Mouse (Mus musculus) forebrain, embryonic 14.5 days (tissue): ENCODE data around the gene Atl3. TPM values are rescaled to one million over a fixed set of nuclear protein-coding genes. Genes with fewer than 3 reads are reported as not detected.

Experiments used
- ATAC-seq: fragments of 200-750 bp; cut with Nextera tagmentation; 2 replicates; pipeline ENCODE4 v1.8.0; 2017; ENCODE audit warnings: mild to moderate bottlenecking, moderate library complexity
- DNase-seq: peaks from one replicate; pipeline ENCODE4 v3.0.0-alpha.2; 2015; ENCODE audit warnings: low spot score
- H3K27ac ChIP-seq: fragments of 300-500 bp; sonication (generic); 2 replicates; pipeline ENCODE4 v1.5.1; 2014; ENCODE audit warnings: low read depth, mild to moderate bottlenecking, control low read depth, low read length, moderate library complexity
- H3K27me3 ChIP-seq: fragments of 300-500 bp; sonication (generic); replicated peaks from 2 replicates; pipeline ENCODE4 v1.6.1; 2014; ENCODE audit warnings: low read length, control low read depth, mixed read lengths; ENCODE audit not compliant: control insufficient read depth, insufficient read depth
- H3K36me3 ChIP-seq: fragments of 300-500 bp; sonication (generic); 2 replicates; pipeline ENCODE4 v1.6.1; 2014; ENCODE audit warnings: low read length, control low read depth; ENCODE audit not compliant: control insufficient read depth, insufficient read depth
- H3K4me1 ChIP-seq: fragments of 300-500 bp; sonication (generic); 2 replicates; pipeline ENCODE4 v1.6.1; 2014; ENCODE audit warnings: antibody characterized with exemption, low read length, control low read depth; ENCODE audit not compliant: control insufficient read depth, insufficient read depth
- H3K4me2 ChIP-seq: fragments of 300-500 bp; sonication (generic); 2 replicates; pipeline ENCODE4 v1.6.1; 2014; ENCODE audit warnings: mild to moderate bottlenecking, control low read depth, low read length
- H3K4me3 ChIP-seq: fragments of 300-500 bp; sonication (generic); 2 replicates; pipeline ENCODE4 v1.5.1; 2014; ENCODE audit warnings: low read depth, low read length, control low read depth
- H3K9ac ChIP-seq: fragments of 300-500 bp; sonication (generic); 2 replicates; pipeline ENCODE4 v1.6.1; 2014; ENCODE audit warnings: mild to moderate bottlenecking, low read length, control low read depth, moderate library complexity
- H3K9me3 ChIP-seq: fragments of 300-500 bp; sonication (generic); replicated peaks from 2 replicates; pipeline ENCODE4 v1.6.1; 2016; ENCODE audit warnings: low read length, control low read depth, mixed read lengths; ENCODE audit not compliant: control insufficient read depth
- WGBS: fragments of 180-500 bp; shearing (Covaris S2); extraction: QIAGEN DNeasy Blood & Tissue Kit; methylation state at CpG from one replicate; pipeline ENCODE4 v1.1.7; 2014; 5-methylcytosine and 5-hydroxymethylcytosine counted together
- polyA plus RNA-seq: library from polyadenylated mRNA; unstranded; fragments of >200 nt; fragmentation: Nextera tagmentation; extraction: Ambion mirVana; gene quantifications from 2 replicates; pipeline ENCODE4 v1.2.1, GENCODE M21; 2014

The Atl3 gene
- polyA plus RNA-seq, 1 experiment from 2014 or later = 5.9 TPM

GRCm38 (mm10) chr19:7581042-7581441 lies 87.2 kb downstream of the Atl3 start:
- ATAC-seq (no peak), DNase-seq (no peak)
- 86% methylated on average over 5 of the region's 5 CpGs for WGBS
- Histone ChIP-seq H3K27ac (no peak overlapping the region), H3K36me3 (no peaks in the 10 kb centered on the region), H3K27me3 (no peaks in the 10 kb centered on the region), H3K4me3 (no peak overlapping the region), H3K9me3 (no peaks in the 10 kb centered on the region), H3K9ac (no peak overlapping the region), H3K4me2 (no peak overlapping the region), H3K4me1 (no peaks in the 10 kb centered on the region)

- H3K27ac ChIP-seq = no peak overlapping the region
- no peaks in the 10 kb centered on the region for H3K36me3 ChIP-seq
- H3K27me3 ChIP-seq = no peaks in the 10 kb centered on the region
- H3K4me2 ChIP-seq = no peak overlapping the region
- no peaks in the 10 kb centered on the region for H3K4me1 ChIP-seq
- ATAC-seq (no peak), DNase-seq (no peak)
- WGBS = 79% methylated on average over 7 of the region's 7 CpGs
- H3K9ac ChIP-seq = no peak overlapping the region
- no peak overlapping the region for H3K4me3 ChIP-seq
- H3K9me3 ChIP-seq = no peaks in the 10 kb centered on the region
Observed at GRCm38 (mm10) chr19:7583101-7583500, 89.3 kb downstream of the Atl3 start.

- H3K36me3 ChIP-seq = no peaks in the 10 kb centered on the region
- H3K27me3 ChIP-seq = no peaks in the 10 kb centered on the region
- no peak overlapping the region for H3K4me2 ChIP-seq
- 78% methylated on average over 3 of the region's 3 CpGs for WGBS
- no peak for DNase-seq
- H3K4me1 ChIP-seq = no peaks in the 10 kb centered on the region
- H3K27ac ChIP-seq = no peak overlapping the region
- no peak for ATAC-seq
- no peak overlapping the region for H3K4me3 ChIP-seq
- H3K9ac ChIP-seq = no peak overlapping the region
- no peaks in the 10 kb centered on the region for H3K9me3 ChIP-seq
Observed at GRCm38 (mm10) chr19:7583599-7583998, 89.8 kb downstream of the Atl3 start.

GRCm38 (mm10) chr19:7585279-7585678 lies 91.4 kb downstream of the Atl3 start:
- Histone ChIP-seq H3K4me1 (no peaks in the 10 kb centered on the region), H3K9ac (no peak overlapping the region), H3K9me3 (no peaks in the 10 kb centered on the region), H3K4me3 (no peak overlapping the region), H3K27ac (no peak overlapping the region), H3K27me3 (no peaks in the 10 kb centered on the region), H3K36me3 (no peaks in the 10 kb centered on the region), H3K4me2 (no peak overlapping the region)
- 86% methylated on average over 8 of the region's 8 CpGs for WGBS
- ATAC-seq (no peak), DNase-seq (no peak)

- ATAC-seq (no peak), DNase-seq (no peak)
- Histone ChIP-seq H3K27me3 (no peaks in the 10 kb centered on the region), H3K4me3 (no peak overlapping the region), H3K9ac (no peak overlapping the region), H3K27ac (no peak overlapping the region), H3K4me2 (no peak overlapping the region), H3K36me3 (no peaks in the 10 kb centered on the region), H3K9me3 (no peaks in the 10 kb centered on the region), H3K4me1 (no peaks in the 10 kb centered on the region)
- 92% methylated on average over 6 of the region's 6 CpGs for WGBS
Observed at GRCm38 (mm10) chr19:7585764-7586163, 91.9 kb downstream of the Atl3 start.

Other genes with a start within 250 kb of the Atl3 start
- 36.2 and 36.6 TPM in 2 replicates for gene Rcor2, start 226.7 kb upstream of the Atl3 start, polyA plus RNA-seq
- 32.6 and 38.6 TPM in 2 replicates for gene Mark2, start 152.2 kb upstream of the Atl3 start, polyA plus RNA-seq
- gene Spindoc, start 111.0 kb upstream of the Atl3 start, polyA plus RNA-seq = 33.6 and 36.2 TPM in 2 replicates
- gene 2700081O15Rik, start 76.4 kb upstream of the Atl3 start, polyA plus RNA-seq = 22.1 and 24.7 TPM in 2 replicates
- gene Rtn3, start 10.8 kb upstream of the Atl3 start, polyA plus RNA-seq = 464 and 468 TPM in 2 replicates
- 4.6 and 5.5 TPM in 2 replicates for gene Pla2g16, start 63.4 kb downstream of the Atl3 start, polyA plus RNA-seq
- 0.14 and 0.20 TPM in 2 replicates for gene Lgals12, start 113.2 kb downstream of the Atl3 start, polyA plus RNA-seq
- not detected in 2 replicates for gene Hrasls5, start 118.5 kb downstream of the Atl3 start, polyA plus RNA-seq
- gene Slc22a19, start 217.3 kb downstream of the Atl3 start, polyA plus RNA-seq = 0.19 TPM in 1 of 2 replicates, not detected in the other